Mouse (Mus musculus): ENCODE results near the gene Olfr780. TPM values are rescaled to one million over a fixed set of nuclear protein-coding genes. Genes with fewer than 3 reads are reported as not detected.

Olfr780 gene
- polyA plus RNA-seq, 1 experiment from 2014 or later: not detected

- Histone ChIP-seq H3K27ac (replicated peaks) (no peak overlapping the region), H3K9ac (ENCODE audit: low read length) (no peak overlapping the region), H3K27me3 (ENCODE audit: control insufficient read depth, insufficient read depth, low read length) (no peaks in the 10 kb centered on the region), H3K9me3 (ENCODE audit: control insufficient read depth, low read length) (no peaks in the 10 kb centered on the region), H3K4me2 (replicated peaks; ENCODE audit: low read depth) (no peak overlapping the region), H3K4me3 (ENCODE audit: low read depth, low read length) (no peak overlapping the region), H3K4me1 (replicated peaks; ENCODE audit: control insufficient read depth, insufficient read depth) (no peaks in the 10 kb centered on the region), H3K36me3 (ENCODE audit: control insufficient read depth, insufficient read depth, low read length) (no peaks in the 10 kb centered on the region)
- DNase-seq (ENCODE audit: low spot score) (no peak), ATAC-seq (ENCODE audit: low FRiP score, low TSS enrichment) (no peak)
- TF ChIP-seq EP300 (optimal IDR thresholded peaks at IDR 0.05): no peak
- TF ChIP-seq CTCF (IDR thresholded peaks at IDR 0.05; ENCODE audit: low read depth): no peak
- 71% methylated on average over 5 of the region's 5 CpGs for WGBS
These were observed 39.4 kb downstream of the Olfr780 start for GRCm38 (mm10) chr10:129357307-129357706.

Other genes starting within 250 kb of the Olfr780 start
- not detected in 2 replicates for gene Olfr766-ps1, start 249.1 kb upstream of the Olfr780 start, polyA plus RNA-seq (2015; fragmentation: Nextera tagmentation; extraction: Ambion mirVana)
- not detected in 2 replicates for gene Olfr767, start 235.2 kb upstream of the Olfr780 start, polyA plus RNA-seq (2015; fragmentation: Nextera tagmentation; extraction: Ambion mirVana)
- gene Olfr768, start 218.7 kb upstream of the Olfr780 start, polyA plus RNA-seq (2015; fragmentation: Nextera tagmentation; extraction: Ambion mirVana): not detected in 2 replicates
- not detected in 2 replicates for gene Olfr769, start 200.3 kb upstream of the Olfr780 start, polyA plus RNA-seq (2015; fragmentation: Nextera tagmentation; extraction: Ambion mirVana)
- gene Olfr770, start 179.1 kb upstream of the Olfr780 start, polyA plus RNA-seq (2015; fragmentation: Nextera tagmentation; extraction: Ambion mirVana): not detected in 2 replicates
- not detected in 2 replicates for gene Olfr771, start 153.4 kb upstream of the Olfr780 start, polyA plus RNA-seq (2015; fragmentation: Nextera tagmentation; extraction: Ambion mirVana)
- gene Olfr772, start 140.2 kb upstream of the Olfr780 start, polyA plus RNA-seq (2015; fragmentation: Nextera tagmentation; extraction: Ambion mirVana): not detected in 2 replicates
- not detected in 2 replicates for gene Olfr773, start 130.7 kb upstream of the Olfr780 start, polyA plus RNA-seq (2015; fragmentation: Nextera tagmentation; extraction: Ambion mirVana)
- gene Olfr774, start 81.9 kb upstream of the Olfr780 start, polyA plus RNA-seq (2015; fragmentation: Nextera tagmentation; extraction: Ambion mirVana): not detected in 2 replicates
- gene Olfr775, start 69.7 kb upstream of the Olfr780 start, polyA plus RNA-seq (2015; fragmentation: Nextera tagmentation; extraction: Ambion mirVana): not detected in 2 replicates
- not detected in 2 replicates for gene Olfr776, start 59.0 kb upstream of the Olfr780 start, polyA plus RNA-seq (2015; fragmentation: Nextera tagmentation; extraction: Ambion mirVana)
- gene Olfr777, start 46.6 kb upstream of the Olfr780 start, polyA plus RNA-seq (2015; fragmentation: Nextera tagmentation; extraction: Ambion mirVana): not detected in 2 replicates
- gene Olfr781, start 10.7 kb downstream of the Olfr780 start, polyA plus RNA-seq (2015; fragmentation: Nextera tagmentation; extraction: Ambion mirVana): not detected in 2 replicates
- gene Olfr782, start 30.7 kb downstream of the Olfr780 start, polyA plus RNA-seq (2015; fragmentation: Nextera tagmentation; extraction: Ambion mirVana): not detected in 2 replicates
- gene Olfr784, start 66.0 kb downstream of the Olfr780 start, polyA plus RNA-seq (2015; fragmentation: Nextera tagmentation; extraction: Ambion mirVana): 0.04 TPM in 1 of 2 replicates, not detected in the other
- gene Olfr785, start 87.3 kb downstream of the Olfr780 start, polyA plus RNA-seq (2015; fragmentation: Nextera tagmentation; extraction: Ambion mirVana): not detected in 2 replicates
- 0.06 TPM in 1 of 2 replicates, not detected in the other for gene Olfr786, start 109.2 kb downstream of the Olfr780 start, polyA plus RNA-seq (2015; fragmentation: Nextera tagmentation; extraction: Ambion mirVana)
- not detected in 2 replicates for gene Olfr787, start 143.7 kb downstream of the Olfr780 start, polyA plus RNA-seq (2015; fragmentation: Nextera tagmentation; extraction: Ambion mirVana)
- not detected in 2 replicates for gene Olfr788, start 152.9 kb downstream of the Olfr780 start, polyA plus RNA-seq (2015; fragmentation: Nextera tagmentation; extraction: Ambion mirVana)
- gene Olfr789, start 166.6 kb downstream of the Olfr780 start, polyA plus RNA-seq (2015; fragmentation: Nextera tagmentation; extraction: Ambion mirVana): not detected in 2 replicates
- not detected in 2 replicates for gene Olfr790, start 180.4 kb downstream of the Olfr780 start, polyA plus RNA-seq (2015; fragmentation: Nextera tagmentation; extraction: Ambion mirVana)
- not detected in 2 replicates for gene Olfr791, start 203.7 kb downstream of the Olfr780 start, polyA plus RNA-seq (2015; fragmentation: Nextera tagmentation; extraction: Ambion mirVana)
- gene Olfr792, start 221.0 kb downstream of the Olfr780 start, polyA plus RNA-seq (2015; fragmentation: Nextera tagmentation; extraction: Ambion mirVana): not detected in 2 replicates
- gene Olfr794, start 249.5 kb downstream of the Olfr780 start, polyA plus RNA-seq (2015; fragmentation: Nextera tagmentation; extraction: Ambion mirVana): not detected in 2 replicates

Measured in stomach, postnatal 0 days (tissue).